Mouse (Mus musculus): ENCODE measurements around the gene Sec22b. TPM values are rescaled to one million over a fixed set of nuclear protein-coding genes. Genes with fewer than 3 reads are reported as not detected.

Gene Sec22b
- polyA plus RNA-seq, 2 experiments from 2014 or later, result 80.3 to 83.7 TPM

GRCm38 (mm10) chr3:97940511-97941204, 39.7 kb downstream of the Sec22b start:
- no peak for ATAC-seq

GRCm38 (mm10) chr3:97941440-97942259, 40.7 kb downstream of the Sec22b start:
- no peak for ATAC-seq

- no peak for ATAC-seq
These were observed 41.4 kb downstream of the Sec22b start for GRCm38 (mm10) chr3:97942260-97942950.

- ATAC-seq, result no peak
These were observed 43.5 kb downstream of the Sec22b start for GRCm38 (mm10) chr3:97944462-97944861.

- peak; percentile 22 for ATAC-seq
These were observed 45.4 kb downstream of the Sec22b start for GRCm38 (mm10) chr3:97946439-97946838.

GRCm38 (mm10) chr3:97948518-97948917, 47.5 kb downstream of the Sec22b start:
- ATAC-seq, result peak; percentile 90

- no peak for ATAC-seq
These were observed 49.0 kb downstream of the Sec22b start for GRCm38 (mm10) chr3:97949946-97950345.

GRCm38 (mm10) chr3:97951134-97951533, 50.1 kb downstream of the Sec22b start:
- no peak for ATAC-seq

- no peak for ATAC-seq
These were observed 52.2 kb downstream of the Sec22b start for GRCm38 (mm10) chr3:97953196-97953595.

- ATAC-seq, result no peak
These were observed 55.3 kb downstream of the Sec22b start for GRCm38 (mm10) chr3:97956322-97956721.

GRCm38 (mm10) chr3:97956926-97957325, 55.9 kb downstream of the Sec22b start:
- no peak for ATAC-seq

GRCm38 (mm10) chr3:97960783-97961594, 60.0 kb downstream of the Sec22b start:
- ATAC-seq, result no peak

GRCm38 (mm10) chr3:97961962-97962361, 61.0 kb downstream of the Sec22b start:
- ATAC-seq, result no peak

- ATAC-seq, result no peak
These were observed 63.9 kb downstream of the Sec22b start for GRCm38 (mm10) chr3:97964878-97965353.

GRCm38 (mm10) chr3:97967627-97968026, 66.6 kb downstream of the Sec22b start:
- no peak for ATAC-seq

GRCm38 (mm10) chr3:97968191-97968590, 67.2 kb downstream of the Sec22b start:
- no peak for ATAC-seq

GRCm38 (mm10) chr3:97969019-97969418, 68.0 kb downstream of the Sec22b start:
- ATAC-seq, result no peak

GRCm38 (mm10) chr3:97971117-97971516, 70.1 kb downstream of the Sec22b start:
- ATAC-seq, result no peak

- no peak for ATAC-seq
These were observed 71.2 kb downstream of the Sec22b start for GRCm38 (mm10) chr3:97972200-97972599.

GRCm38 (mm10) chr3:97972707-97973106, 71.7 kb downstream of the Sec22b start:
- ATAC-seq, result peak; percentile 29
